Mouse (Mus musculus) embryonic facial prominence, embryonic 13.5 days (tissue): ENCODE data around the gene Zfp113. TPM values are rescaled to one million over a fixed set of nuclear protein-coding genes. Genes with fewer than 3 reads are reported as not detected.

Source experiments
- ATAC-seq: fragments of 200-750 bp; cut with Nextera tagmentation; 2 replicates; pipeline ENCODE4 v1.8.0; 2017; ENCODE audit warnings: low read depth; ENCODE audit not compliant: insufficient number of reproducible peaks, insufficient read depth, low FRiP score, low TSS enrichment
- H3K27ac ChIP-seq: fragments of 300-500 bp; sonication (generic); 2 replicates; pipeline ENCODE4 v1.5.1; 2015; ENCODE audit warnings: moderate library complexity, mild to moderate bottlenecking, inconsistent platforms
- H3K27me3 ChIP-seq: fragments of 300-500 bp; sonication (generic); 2 replicates; pipeline ENCODE4 v1.6.1; 2015; ENCODE audit warnings: mild to moderate bottlenecking, inconsistent platforms
- H3K36me3 ChIP-seq: fragments of 300-500 bp; sonication (generic); 2 replicates; pipeline ENCODE4 v1.6.1; 2015; ENCODE audit warnings: mild to moderate bottlenecking, inconsistent platforms
- H3K4me1 ChIP-seq: fragments of 300-500 bp; sonication (generic); 2 replicates; pipeline ENCODE4 v1.6.1; 2015; ENCODE audit warnings: inconsistent platforms
- H3K4me2 ChIP-seq: fragments of 300-500 bp; sonication (generic); 2 replicates; pipeline ENCODE4 v1.6.1; 2015; ENCODE audit warnings: moderate library complexity, mild to moderate bottlenecking, inconsistent platforms
- H3K4me3 ChIP-seq: fragments of 300-500 bp; sonication (generic); 2 replicates; pipeline ENCODE4 v1.5.1; 2015; ENCODE audit warnings: mild to moderate bottlenecking, inconsistent platforms
- H3K9ac ChIP-seq: fragments of 300-500 bp; sonication (generic); 2 replicates; pipeline ENCODE4 v1.6.1; 2015; ENCODE audit warnings: mild to moderate bottlenecking, inconsistent platforms
- H3K9me3 ChIP-seq: fragments of 300-500 bp; sonication (generic); 2 replicates; pipeline ENCODE4 v1.6.1; 2016; ENCODE audit warnings: inconsistent platforms
- WGBS: fragments of 180-500 bp; shearing (Covaris S2); methylation state at CpG from one replicate; pipeline ENCODE4 v1.1.7; 2015; ENCODE audit warnings: mixed read lengths; 5-methylcytosine and 5-hydroxymethylcytosine counted together
- polyA plus RNA-seq: library from polyadenylated mRNA; unstranded; fragments of >200 nt; fragmentation: Nextera tagmentation; extraction: Ambion mirVana; gene quantifications from 2 replicates; pipeline ENCODE4 v1.2.1, GENCODE M21; 2015

Zfp113 gene
- polyA plus RNA-seq: 24.0 and 24.4 TPM in 2 replicates

DNA sequence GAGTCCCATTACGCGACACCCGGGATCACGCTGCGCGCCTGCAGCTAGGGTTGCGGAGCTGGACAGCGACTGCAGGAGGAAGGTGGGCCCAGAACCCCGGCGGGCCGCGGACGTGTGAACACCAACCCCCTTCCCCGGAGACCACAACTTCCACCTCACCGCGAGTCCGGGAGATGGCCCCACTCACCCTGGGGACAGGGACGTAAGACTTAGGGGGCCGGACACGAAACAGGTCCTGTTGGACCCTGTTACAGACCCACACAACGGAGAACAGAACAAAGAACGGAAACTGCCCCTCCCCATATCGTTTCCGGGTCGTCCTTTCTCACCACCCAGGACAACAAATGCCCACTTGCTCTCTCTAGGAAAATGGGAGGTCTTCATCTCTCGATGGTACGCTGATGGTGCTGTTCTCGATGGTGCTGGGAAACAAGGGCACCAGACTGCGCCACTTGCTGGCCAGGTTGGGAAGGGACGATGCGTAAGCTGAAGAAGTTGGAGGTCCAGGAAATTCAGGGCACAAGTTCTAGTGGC, at the start of gene Zfp113:
Zfp113 (minus strand) TSS at position 302 of the 534 bp plus-strand sequence.
- H3K4me1 ChIP-seq: 0 out of 2 replicates have a peak, but pooled peaks cover 5% of the 10 kb centered on the region
- no peaks in the 10 kb centered on the region for H3K9me3 ChIP-seq
- WGBS: under 1% methylated on average over 31 of the region's 31 CpGs
- H3K4me2 ChIP-seq: peak within 1 kb of the TSS; percentile 76
- peaks cover 21% of the 10 kb centered on the region for H3K36me3 ChIP-seq
- peak within 1 kb of the TSS; percentile 94 for H3K27ac ChIP-seq
- H3K9ac ChIP-seq: peak within 1 kb of the TSS; percentile 92
- ATAC-seq: peak; percentile 92
- H3K4me3 ChIP-seq: peak within 1 kb of the TSS; percentile 81
- no peaks in the 10 kb centered on the region for H3K27me3 ChIP-seq

DNA sequence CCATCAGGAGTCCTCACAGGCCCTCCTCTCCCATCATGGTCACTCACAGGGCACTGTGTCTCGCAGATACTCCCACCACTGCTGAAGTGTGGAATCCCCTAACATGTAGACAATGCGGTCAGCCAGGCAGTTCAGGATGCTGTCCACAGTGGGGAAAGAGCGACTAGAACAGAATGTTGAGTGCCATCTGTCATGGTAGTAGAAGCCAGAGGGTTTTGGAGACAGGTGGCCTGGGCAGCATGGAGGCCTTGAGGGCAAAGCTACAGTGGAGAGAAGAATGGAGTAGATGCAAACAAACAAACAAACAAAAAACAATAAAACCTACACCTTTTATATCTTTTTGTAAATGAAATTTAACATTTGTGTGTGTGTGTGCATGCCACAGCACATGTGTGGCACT, 46.5 kb upstream of the Zfp113 start:
- H3K4me3 ChIP-seq: no peak overlapping the region
- ATAC-seq: no peak
- H3K27ac ChIP-seq: no peak overlapping the region
- no peaks in the 10 kb centered on the region for H3K4me1 ChIP-seq
- WGBS: 92% methylated on average over 3 of the region's 3 CpGs
- no peaks in the 10 kb centered on the region for H3K36me3 ChIP-seq
- no peak overlapping the region for H3K9ac ChIP-seq
- no peaks in the 10 kb centered on the region for H3K27me3 ChIP-seq
- H3K9me3 ChIP-seq: no peaks in the 10 kb centered on the region
- no peak overlapping the region for H3K4me2 ChIP-seq

DNA sequence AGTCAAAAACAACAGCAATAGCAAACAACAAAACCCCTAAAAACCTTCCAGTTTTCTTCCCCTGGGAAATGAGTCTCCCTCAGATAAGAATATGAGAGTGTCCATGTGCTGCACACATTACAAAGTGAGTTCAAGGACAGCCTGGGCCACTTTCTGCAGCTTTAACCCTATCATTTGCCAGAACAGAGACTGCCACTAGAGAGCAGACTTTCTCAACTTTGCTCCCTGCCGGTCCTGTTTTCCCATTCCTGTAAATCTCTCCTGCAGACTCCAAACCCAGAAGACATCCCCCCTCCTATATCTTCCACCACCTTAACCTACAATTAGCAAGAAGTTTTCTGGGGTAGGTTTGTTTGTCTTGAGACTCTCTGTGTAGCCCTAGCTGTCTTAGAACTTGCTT, 44.0 kb upstream of the Zfp113 start:
- ATAC-seq: no peak
- WGBS: 0% methylated on average over 1 of the region's 1 CpGs
- no peaks in the 10 kb centered on the region for H3K36me3 ChIP-seq
- peaks cover 6% of the 10 kb centered on the region for H3K4me1 ChIP-seq
- no peak overlapping the region for H3K4me2 ChIP-seq
- H3K4me3 ChIP-seq: no peak overlapping the region
- H3K9ac ChIP-seq: no peak overlapping the region
- H3K9me3 ChIP-seq: no peaks in the 10 kb centered on the region
- no peak overlapping the region for H3K27ac ChIP-seq
- no peaks in the 10 kb centered on the region for H3K27me3 ChIP-seq

DNA sequence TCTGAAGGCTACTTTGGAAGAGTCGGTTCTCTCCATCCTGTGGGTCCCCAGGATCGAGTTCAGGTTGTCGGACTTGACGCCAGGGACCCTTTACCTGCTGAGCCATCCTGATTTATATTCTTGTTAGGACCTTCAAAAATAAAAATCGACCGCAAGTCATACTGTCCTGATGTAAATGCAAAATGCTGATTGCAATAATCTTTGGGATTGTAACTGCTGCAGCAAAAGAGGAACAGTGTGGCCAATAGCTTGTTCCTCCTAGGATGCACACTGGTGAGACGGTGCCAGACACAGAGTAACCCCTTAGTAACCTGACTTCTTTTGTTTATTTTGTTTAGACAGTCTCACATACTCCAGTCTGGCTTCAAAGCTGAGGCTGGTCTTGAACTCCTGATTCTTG, 39.9 kb upstream of the Zfp113 start:
- Histone ChIP-seq H3K4me3 (peak overlapping the region; percentile 73), H3K27ac (no peak overlapping the region), H3K9me3 (no peaks in the 10 kb centered on the region), H3K4me1 (peaks cover 6% of the 10 kb centered on the region), H3K9ac (peak overlapping the region; percentile 92), H3K36me3 (peaks cover 27% of the 10 kb centered on the region), H3K4me2 (peak overlapping the region; percentile 96), H3K27me3 (no peaks in the 10 kb centered on the region)
- WGBS: 75% methylated on average over 7 of the region's 7 CpGs
- ATAC-seq: no peak

DNA sequence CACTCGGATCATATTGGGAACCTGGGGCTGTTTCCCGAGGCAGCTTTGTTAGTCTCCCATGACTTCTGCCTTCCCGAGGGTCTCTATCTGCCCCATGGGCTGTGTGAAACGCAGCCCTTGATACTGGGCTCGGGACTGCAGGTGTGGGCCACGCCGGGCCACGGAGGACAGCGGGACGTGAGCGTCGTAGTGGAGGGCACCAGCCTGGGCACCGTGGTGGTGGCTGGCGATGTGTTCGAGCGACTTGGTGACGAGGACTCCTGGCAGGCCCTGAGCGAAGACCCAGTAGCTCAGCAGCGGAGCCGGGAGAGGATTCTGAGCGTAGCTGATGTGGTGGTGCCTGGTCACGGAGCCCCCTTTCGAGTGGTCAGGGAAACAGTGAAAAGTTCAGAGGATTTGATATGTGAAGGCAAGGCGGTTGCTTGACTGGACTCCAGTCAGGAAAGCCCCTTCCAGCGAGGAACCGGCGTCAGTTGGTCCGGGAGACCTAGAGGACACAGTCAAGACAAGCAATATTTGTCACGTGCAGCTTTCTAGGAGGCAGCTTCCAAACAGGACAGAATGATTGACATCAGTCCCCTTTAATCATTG, 39.3 kb upstream of the Zfp113 start:
- Histone ChIP-seq H3K9ac (peak overlapping the region; percentile 92), H3K4me1 (peaks cover 6% of the 10 kb centered on the region), H3K27me3 (no peaks in the 10 kb centered on the region), H3K27ac (peak overlapping the region; percentile 78), H3K36me3 (peaks cover 33% of the 10 kb centered on the region), H3K4me2 (peak overlapping the region; percentile 96), H3K9me3 (no peaks in the 10 kb centered on the region), H3K4me3 (peak overlapping the region; percentile 73)
- WGBS: 2% methylated on average over 29 of the region's 29 CpGs
- ATAC-seq: peak; percentile 43; the same call in 1 of the 2 replicates

DNA sequence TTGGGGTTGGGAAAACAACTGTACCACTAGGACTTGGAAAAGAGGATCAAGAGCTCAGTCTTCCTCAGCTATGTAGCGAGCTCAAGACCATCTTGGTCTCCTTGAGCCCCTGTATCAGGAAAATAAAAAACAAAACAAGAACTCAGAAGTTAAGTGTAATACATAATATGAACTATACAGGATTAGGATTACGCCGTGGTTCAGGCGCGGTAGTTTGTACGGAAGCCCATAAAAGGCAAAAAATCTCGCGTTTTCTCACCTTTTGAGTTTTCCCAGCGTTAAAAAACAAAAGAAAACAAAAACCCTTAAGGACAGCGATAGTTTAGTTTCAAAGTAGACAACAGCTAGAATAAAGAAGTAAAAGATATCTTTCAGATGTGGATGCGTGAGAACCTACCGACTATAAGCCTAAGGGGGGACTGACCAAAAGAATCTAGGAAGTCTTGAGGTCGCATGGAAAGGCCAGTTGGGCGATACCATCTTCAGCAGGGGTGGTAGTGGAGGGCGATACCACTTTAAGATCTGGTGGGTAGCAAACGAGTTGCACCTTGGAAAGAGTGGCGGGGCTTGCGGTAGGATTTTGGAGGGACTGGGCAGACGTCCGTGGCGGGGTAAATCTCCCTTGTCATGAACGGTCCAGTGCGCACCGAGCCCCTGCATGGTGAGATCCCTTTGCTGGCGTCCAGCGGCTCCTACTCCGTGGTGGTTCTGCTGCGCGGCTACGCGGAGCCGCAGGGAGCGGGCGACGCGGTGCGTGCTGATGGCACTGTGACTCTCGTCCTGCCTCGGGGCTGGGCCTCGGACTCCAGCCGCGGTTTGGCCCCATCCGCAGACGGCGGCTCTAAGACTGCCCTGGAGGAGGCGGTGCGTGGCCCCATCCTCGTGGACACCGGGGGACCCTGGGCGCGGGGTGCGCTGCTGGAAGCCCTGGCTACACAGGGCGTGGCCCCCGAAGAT, 38.5 kb upstream of the Zfp113 start, which contains the start of gene Mblac1:
Mblac1 (plus strand) TSS at position 544 of the 957 bp plus-strand sequence.
- Histone ChIP-seq H3K9me3 (no peaks in the 10 kb centered on the region), H3K9ac (peak within 1 kb of the TSS; percentile 92), H3K27me3 (no peaks in the 10 kb centered on the region), H3K4me2 (peak within 1 kb of the TSS; percentile 96), H3K27ac (peak within 1 kb of the TSS; percentile 78), H3K36me3 (peaks cover 34% of the 10 kb centered on the region), H3K4me3 (peak within 1 kb of the TSS; percentile 73), H3K4me1 (peaks cover 6% of the 10 kb centered on the region)
- WGBS: 7% methylated on average over 54 of the region's 54 CpGs
- peak; percentile 76 for ATAC-seq

DNA sequence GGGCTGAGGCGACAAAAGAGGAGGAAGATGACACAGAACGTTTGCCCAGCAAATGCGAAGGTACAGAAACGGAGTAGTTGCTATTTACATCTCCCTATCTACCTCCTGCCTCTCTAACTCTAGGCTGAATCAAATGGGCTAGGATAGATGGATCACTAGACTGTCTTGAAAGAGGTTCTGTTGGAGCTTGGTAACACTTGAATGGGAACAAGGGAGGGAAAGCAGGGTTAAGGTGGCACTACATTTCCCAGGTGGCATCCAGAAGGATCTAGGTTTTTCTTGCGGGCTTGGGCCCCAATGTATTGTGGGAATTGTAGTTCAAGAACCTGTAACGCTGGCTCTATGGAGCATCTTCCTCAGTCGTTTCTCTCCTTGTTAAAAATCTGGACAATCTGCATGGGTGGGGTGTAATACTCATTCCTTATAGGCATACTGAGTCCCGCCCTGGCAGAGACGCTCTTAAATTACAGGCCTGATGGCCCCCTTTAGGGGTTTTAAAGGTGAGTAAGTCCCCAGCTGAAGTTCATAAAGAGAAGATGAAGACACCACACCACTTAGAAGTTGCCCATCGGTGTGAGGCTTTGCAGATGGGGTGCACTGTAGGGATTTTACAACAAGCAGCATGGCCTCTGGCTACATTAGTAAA, 32.2 kb upstream of the Zfp113 start:
- under 1% methylated on average over 10 of the region's 10 CpGs for WGBS
- ATAC-seq: peak; percentile 87
- peak overlapping the region; percentile 81 for H3K9ac ChIP-seq
- H3K9me3 ChIP-seq: no peaks in the 10 kb centered on the region
- H3K36me3 ChIP-seq: peaks cover 44% of the 10 kb centered on the region
- H3K4me1 ChIP-seq: peaks cover 17% of the 10 kb centered on the region; the same call in 1 of the 2 replicates
- H3K4me3 ChIP-seq: peak overlapping the region; percentile 79
- H3K27ac ChIP-seq: peak overlapping the region; percentile 78
- H3K27me3 ChIP-seq: no peaks in the 10 kb centered on the region
- peak overlapping the region; percentile 78 for H3K4me2 ChIP-seq

DNA sequence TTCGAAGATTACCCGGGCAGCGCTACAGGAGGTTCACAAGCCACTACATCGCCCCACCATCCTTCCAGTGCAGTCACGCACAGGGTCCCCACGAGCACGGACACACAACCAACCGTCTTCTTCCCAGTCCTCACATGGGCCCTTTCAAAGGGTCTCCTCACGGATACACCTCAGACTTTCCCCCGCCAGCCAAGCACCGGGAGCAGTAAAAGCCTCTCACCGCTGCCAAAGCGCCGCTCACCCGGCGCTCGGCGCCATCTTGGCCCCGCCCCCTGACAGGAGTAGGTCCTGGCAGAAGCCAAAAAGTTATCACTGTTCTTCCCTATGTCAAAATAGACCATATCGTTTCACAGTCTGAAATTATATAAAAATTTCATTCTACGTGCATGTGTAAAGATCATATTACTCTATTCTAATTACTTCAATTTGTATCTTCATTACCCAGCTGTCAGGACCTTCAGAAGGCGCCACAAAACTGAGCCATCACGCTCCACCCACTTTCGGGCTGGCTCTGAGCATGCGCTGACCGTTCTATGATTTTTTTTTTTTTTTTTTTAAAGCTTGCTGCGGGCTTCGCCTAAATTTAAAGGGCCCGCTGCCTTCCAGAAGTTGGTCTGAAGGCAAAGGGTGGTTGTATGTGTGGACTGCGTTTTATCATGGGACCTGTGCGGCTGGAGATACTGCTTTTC, 31.6 kb upstream of the Zfp113 start, which contains the start of the genes Taf6 and Cnpy4:
Taf6 (minus strand) TSS at position 502 of the 689 bp plus-strand sequence.
Cnpy4 (plus strand) TSS at position 536 of the 689 bp plus-strand sequence.
- Histone ChIP-seq H3K4me2 (peak within 1 kb of the TSS; percentile 78), H3K9ac (peak within 1 kb of the TSS; percentile 81), H3K9me3 (no peaks in the 10 kb centered on the region), H3K4me1 (peaks cover 17% of the 10 kb centered on the region; the same call in 1 of the 2 replicates), H3K27ac (peak within 1 kb of the TSS; percentile 78), H3K27me3 (no peaks in the 10 kb centered on the region), H3K36me3 (peaks cover 44% of the 10 kb centered on the region), H3K4me3 (peak within 1 kb of the TSS; percentile 79)
- WGBS: under 1% methylated on average over 31 of the region's 31 CpGs
- ATAC-seq: peak; percentile 77

DNA sequence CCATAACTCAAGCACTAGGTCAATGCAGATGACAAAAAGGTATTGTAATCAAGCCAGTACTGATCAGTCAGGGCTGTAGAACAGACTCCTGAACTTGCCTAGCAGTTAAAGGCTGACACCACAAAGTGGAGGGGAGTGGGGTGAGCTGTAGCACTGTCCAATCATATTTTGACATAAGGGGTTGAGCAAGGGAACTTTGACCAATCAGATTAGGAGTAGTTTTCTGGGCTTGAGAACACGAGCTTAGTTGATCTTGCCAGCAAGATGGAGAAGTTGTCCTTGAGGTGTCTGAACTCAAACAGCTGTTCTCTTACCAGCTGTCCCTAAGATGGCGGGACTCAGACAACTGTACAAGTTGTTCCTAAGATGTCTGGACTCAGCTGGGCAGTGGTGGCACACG, 17.7 kb upstream of the Zfp113 start:
- ATAC-seq: no peak
- Histone ChIP-seq H3K9ac (no peak overlapping the region; the same call in 1 of the 2 replicates), H3K27ac (no peak overlapping the region), H3K4me2 (peak overlapping the region; percentile 83), H3K27me3 (no peaks in the 10 kb centered on the region), H3K9me3 (no peaks in the 10 kb centered on the region), H3K36me3 (peaks cover 56% of the 10 kb centered on the region), H3K4me1 (peaks cover 26% of the 10 kb centered on the region), H3K4me3 (peak overlapping the region; percentile 76)
- WGBS: 72% methylated on average over 3 of the region's 3 CpGs

DNA sequence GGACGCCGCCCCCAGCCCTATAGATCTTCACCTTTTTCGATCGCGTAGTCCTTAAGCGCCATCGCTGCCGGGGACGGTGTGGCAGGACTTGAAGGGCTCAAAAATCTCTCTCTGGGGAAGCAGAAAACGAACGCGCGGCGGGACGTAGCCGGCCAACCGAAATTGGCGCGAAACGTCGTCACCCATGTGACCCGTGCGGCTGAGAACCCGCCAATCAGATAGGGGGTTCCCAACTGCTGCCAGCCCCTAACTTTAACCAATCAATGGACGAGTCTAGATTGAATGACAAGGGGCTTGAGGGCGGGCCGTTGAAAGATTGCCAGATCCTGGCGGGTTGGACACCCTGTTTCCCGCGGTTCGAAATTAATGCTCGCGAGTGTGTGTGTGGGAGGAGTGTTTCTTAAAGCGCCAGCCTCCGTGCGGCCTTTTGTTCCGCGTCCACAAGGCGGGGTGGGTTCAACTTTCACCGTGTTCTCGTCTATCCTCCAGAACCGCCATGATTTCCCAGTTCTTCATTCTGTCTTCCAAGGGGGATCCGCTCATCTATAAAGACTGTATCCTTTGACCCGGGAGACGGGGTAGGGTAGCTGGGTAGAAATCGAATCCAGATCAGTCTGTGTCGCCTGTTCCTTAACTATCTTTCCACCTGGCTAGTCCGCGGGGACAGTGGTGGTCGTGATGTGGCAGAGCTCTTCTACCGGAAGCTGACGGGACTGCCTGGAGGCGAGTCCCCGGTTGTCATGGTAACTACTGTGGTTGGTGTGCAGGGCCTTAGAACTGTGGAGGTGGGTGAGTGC, 16.3 kb upstream of the Zfp113 start, which contains the start of the genes Ap4m1 and Mcm7:
Ap4m1 (plus strand) TSS at position 308 of the 797 bp plus-strand sequence.
Mcm7 (minus strand) TSS at position 728 of the 797 bp plus-strand sequence.
- H3K4me1 ChIP-seq: peaks cover 26% of the 10 kb centered on the region
- H3K36me3 ChIP-seq: peaks cover 56% of the 10 kb centered on the region
- under 1% methylated on average over 54 of the region's 54 CpGs for WGBS

More for the DNA sequence above, 16.3 kb upstream of the Zfp113 start, which contains the start of the genes Ap4m1 and Mcm7:
- peak within 1 kb of the TSS; percentile 83 for H3K9ac ChIP-seq
- ATAC-seq: peak; percentile 89
- no peaks in the 10 kb centered on the region for H3K9me3 ChIP-seq
- H3K4me3 ChIP-seq: peak within 1 kb of the TSS; percentile 76
- peak within 1 kb of the TSS; percentile 95 for H3K27ac ChIP-seq
- H3K4me2 ChIP-seq: peak within 1 kb of the TSS; percentile 83
- H3K27me3 ChIP-seq: no peaks in the 10 kb centered on the region
